Mouse (Mus musculus) cerebral cortex, adult 2 months (tissue): Measurements from ENCODE around the gene Wdsub1.

Source experiments
- WGBS: fragments of 180-500 bp; shearing (Covaris S2); methylation state at CpG from one replicate; pipeline ENCODE4 v1.1.7; 2018; 5-methylcytosine and 5-hydroxymethylcytosine counted together

Wdsub1 gene

GRCm38 (mm10) chr2:59806038-59806437 lies 76.4 kb downstream of the Wdsub1 start:
- 91% methylated on average over 6 of the region's 6 CpGs for WGBS

- WGBS: 90% methylated on average over 2 of the region's 2 CpGs
These were observed 76.8 kb downstream of the Wdsub1 start for GRCm38 (mm10) chr2:59805595-59805994.

GRCm38 (mm10) chr2:59802722-59803387 lies 79.5 kb downstream of the Wdsub1 start:
- WGBS: 82% methylated on average over 8 of the region's 8 CpGs
